Mouse (Mus musculus) ovary, postnatal 14 days (tissue): ENCODE results near the gene Proz.
"Not testable (repeated sequence)": the region's sequence is repeated elsewhere in the genome, so short reads cannot be mapped to it uniquely, and the experiment has no call there.

Experiments
- DNase-seq: peaks from one replicate; pipeline ENCODE4 v3.0.0; 2022; ENCODE audit warnings: low spot score

Gene Proz

GRCm38 (mm10) chr8:13060441-13061150 is at the start of gene Proz:
Gene Proz (plus strand): TSS chr8:13060914.
- no peak for DNase-seq

- no peak for DNase-seq
Measured at GRCm38 (mm10) chr8:13019560-13019959, 41.2 kb upstream of the Proz start.

GRCm38 (mm10) chr8:13021830-13022229 is 38.9 kb upstream of the Proz start:
- no peak for DNase-seq

- DNase-seq: no peak
Measured at GRCm38 (mm10) chr8:13025487-13026224, 35.1 kb upstream of the Proz start, which contains the start of gene F7. Gene F7 (plus strand): TSS chr8:13026034.

- DNase-seq: no peak
Measured at GRCm38 (mm10) chr8:13027615-13028014, 33.1 kb upstream of the Proz start.

- DNase-seq: no peak
Measured at GRCm38 (mm10) chr8:13028482-13028881, 32.2 kb upstream of the Proz start.

- no peak for DNase-seq
Measured at GRCm38 (mm10) chr8:13036346-13036812, 24.3 kb upstream of the Proz start.

GRCm38 (mm10) chr8:13037015-13037414 is 23.7 kb upstream of the Proz start, which contains the start of gene F10:
Gene F10 (plus strand): TSS chr8:13037308.
- no peak for DNase-seq

- no peak for DNase-seq
Measured at GRCm38 (mm10) chr8:13037569-13037968, 23.1 kb upstream of the Proz start.

- DNase-seq: no peak
Measured at GRCm38 (mm10) chr8:13039054-13039453, 21.7 kb upstream of the Proz start.

- DNase-seq: no peak
Measured at GRCm38 (mm10) chr8:13041459-13041858, 19.3 kb upstream of the Proz start.

GRCm38 (mm10) chr8:13047652-13048051 is 13.1 kb upstream of the Proz start:
- no peak for DNase-seq

GRCm38 (mm10) chr8:13050550-13050949 is 10.2 kb upstream of the Proz start:
- no peak for DNase-seq

- no peak for DNase-seq
Measured at GRCm38 (mm10) chr8:13057351-13057750, 3.4 kb upstream of the Proz start.

- DNase-seq: no peak
Measured at GRCm38 (mm10) chr8:13063112-13063511, 2.4 kb downstream of the Proz start.

GRCm38 (mm10) chr8:13073255-13073654 is 12.5 kb downstream of the Proz start:
- DNase-seq: no peak

GRCm38 (mm10) chr8:13075044-13075443 is 14.3 kb downstream of the Proz start:
- DNase-seq: no peak

- DNase-seq: not testable (repeated sequence)
Measured at GRCm38 (mm10) chr8:13075579-13075978, 14.9 kb downstream of the Proz start.

- DNase-seq: no peak
Measured at GRCm38 (mm10) chr8:13077542-13077941, 16.8 kb downstream of the Proz start.

GRCm38 (mm10) chr8:13104691-13105086 is 44.0 kb downstream of the Proz start:
- DNase-seq: peak; percentile 95

- DNase-seq: peak; percentile 92
Measured at GRCm38 (mm10) chr8:13105087-13105881, 44.6 kb downstream of the Proz start, which contains the start of the genes Pcid2 and Cul4a. Gene Pcid2 (minus strand): TSS chr8:13105459. Gene Cul4a (plus strand): TSS chr8:13105621.

- no peak for DNase-seq
Measured at GRCm38 (mm10) chr8:13105908-13106551, 45.3 kb downstream of the Proz start.
